Mouse (Mus musculus): ENCODE data around the gene Igf1. TPM values are rescaled to one million over a fixed set of nuclear protein-coding genes. Genes with fewer than 3 reads are reported as not detected.

The Igf1 gene
- polyA plus RNA-seq, 1 experiment from 2014 or later, result 15.9 TPM

DNA sequence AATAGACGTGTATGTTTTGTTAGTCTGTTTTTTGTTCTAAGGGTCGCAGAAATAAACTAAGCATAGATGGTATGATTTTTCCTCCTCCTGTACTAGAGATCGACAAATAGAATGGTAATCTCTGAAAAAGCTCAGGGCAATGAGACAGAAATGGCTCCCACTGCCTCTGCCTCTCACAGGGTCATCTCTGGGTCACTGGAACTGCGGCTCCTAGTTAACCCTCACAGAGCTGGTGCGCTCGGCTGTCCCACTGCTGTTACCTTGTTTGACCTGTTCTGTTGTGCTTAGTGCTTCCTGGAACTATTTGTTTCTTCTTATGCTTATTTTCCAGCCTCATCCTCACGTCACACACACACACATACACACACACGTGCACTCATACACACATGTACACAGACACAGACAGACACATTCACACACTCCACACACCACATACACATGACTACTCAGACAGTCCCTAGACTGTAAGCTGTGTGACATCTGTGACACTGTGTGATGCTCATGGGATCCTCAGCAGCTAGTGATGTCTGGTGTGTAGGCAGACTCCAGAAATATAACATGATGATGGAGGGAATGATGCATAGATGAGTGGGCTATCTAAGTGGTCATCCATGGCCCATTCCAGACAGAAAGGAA lies 13.0 kb upstream of the Igf1 start:
- no peak overlapping the region for H3K9ac ChIP-seq (replicated peaks)
- no peak overlapping the region for H3K4me3 ChIP-seq
- ATAC-seq (ENCODE audit: low FRiP score, low read depth), result no peak
- WGBS, result 58% methylated on average over 8 of the region's 8 CpGs
- H3K27me3 ChIP-seq, result no peaks in the 10 kb centered on the region
- H3K36me3 ChIP-seq, result no peaks in the 10 kb centered on the region
- H3K4me1 ChIP-seq, result no peaks in the 10 kb centered on the region
- no peaks in the 10 kb centered on the region for H3K9me3 ChIP-seq
- no peak overlapping the region for H3K4me2 ChIP-seq (replicated peaks)
- no peak overlapping the region for H3K27ac ChIP-seq (replicated peaks)

DNA sequence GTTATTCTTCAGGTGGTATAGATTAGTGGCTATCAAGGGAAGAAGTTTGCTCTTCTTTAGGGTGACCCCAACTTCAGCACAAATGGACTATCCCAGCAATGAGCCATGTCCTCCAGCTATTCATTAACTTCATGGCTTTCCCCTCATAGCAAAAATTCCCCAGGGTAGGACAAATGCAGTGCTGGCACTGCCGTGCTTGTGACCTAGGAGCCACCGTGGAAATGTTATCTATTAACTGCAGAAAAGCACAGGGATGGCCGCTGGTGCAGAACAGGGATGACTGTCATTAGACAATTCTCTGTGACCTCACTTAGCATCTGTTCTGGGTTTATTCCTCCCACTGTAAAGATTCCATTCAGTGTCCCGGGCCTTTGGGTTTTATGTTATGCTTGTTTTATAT lies 10.2 kb upstream of the Igf1 start:
- Histone ChIP-seq H3K36me3 (no peaks in the 10 kb centered on the region), H3K4me1 (no peaks in the 10 kb centered on the region), H3K27ac (replicated peaks) (no peak overlapping the region), H3K9me3 (no peaks in the 10 kb centered on the region), H3K4me2 (replicated peaks) (no peak overlapping the region), H3K4me3 (no peak overlapping the region), H3K9ac (replicated peaks) (no peak overlapping the region), H3K27me3 (no peaks in the 10 kb centered on the region)
- no peak for ATAC-seq (ENCODE audit: low FRiP score, low read depth)
- WGBS, result 72% methylated on average over 4 of the region's 4 CpGs

DNA sequence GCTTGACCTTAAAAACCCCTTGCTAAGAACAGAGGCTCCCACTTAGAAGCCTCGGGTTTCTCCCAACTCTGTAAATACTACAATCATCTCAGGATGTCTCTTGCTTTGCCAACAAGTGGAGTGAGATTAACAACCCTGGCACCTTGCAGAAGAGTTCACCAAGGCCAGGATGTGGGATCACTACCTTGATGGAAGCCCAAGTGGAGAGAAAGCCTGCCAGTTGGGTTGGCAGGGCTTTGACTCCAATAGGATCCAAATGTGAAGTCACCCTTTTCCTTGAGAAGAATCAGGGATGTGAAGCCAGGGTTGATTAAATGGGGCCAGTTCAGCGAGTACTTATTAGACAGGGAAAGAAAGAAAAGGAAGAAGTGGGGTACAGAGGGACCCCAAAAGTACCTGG lies 9.6 kb upstream of the Igf1 start:
- no peaks in the 10 kb centered on the region for H3K36me3 ChIP-seq
- no peak for ATAC-seq (ENCODE audit: low FRiP score, low read depth)
- H3K4me3 ChIP-seq, result no peak overlapping the region
- no peaks in the 10 kb centered on the region for H3K27me3 ChIP-seq
- no peak overlapping the region for H3K9ac ChIP-seq (replicated peaks)
- H3K9me3 ChIP-seq, result no peaks in the 10 kb centered on the region
- 57% methylated on average over 2 of the region's 2 CpGs for WGBS
- no peak overlapping the region for H3K4me2 ChIP-seq (replicated peaks)
- H3K27ac ChIP-seq (replicated peaks), result no peak overlapping the region
- no peaks in the 10 kb centered on the region for H3K4me1 ChIP-seq

DNA sequence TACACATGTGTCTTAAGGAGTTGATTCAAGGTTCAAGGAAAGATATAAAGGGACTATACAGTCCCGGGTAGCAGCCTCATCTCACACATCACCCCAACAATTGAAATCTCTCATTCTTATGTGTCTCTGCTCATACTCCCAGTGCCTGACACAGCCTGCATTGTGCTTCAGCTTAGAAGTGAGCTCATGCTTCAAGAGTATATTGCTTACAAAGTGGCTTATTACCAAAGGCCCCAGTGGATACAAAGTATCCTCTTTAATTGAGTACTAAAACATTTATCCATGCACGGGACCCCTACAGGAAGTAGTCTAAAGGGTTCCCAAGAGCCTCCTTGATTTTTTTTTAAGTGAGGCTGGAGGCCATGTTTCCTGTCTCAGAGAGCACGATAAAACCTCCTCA lies 6.6 kb upstream of the Igf1 start:
- H3K9me3 ChIP-seq, result no peaks in the 10 kb centered on the region
- H3K27me3 ChIP-seq, result peaks cover 3% of the 10 kb centered on the region; the same call in 1 of the 2 replicates
- no peaks in the 10 kb centered on the region for H3K36me3 ChIP-seq
- no peak overlapping the region for H3K9ac ChIP-seq (replicated peaks)
- 58% methylated on average over 3 of the region's 3 CpGs for WGBS
- no peak overlapping the region for H3K27ac ChIP-seq (replicated peaks)
- no peak for ATAC-seq (ENCODE audit: low FRiP score, low read depth)
- no peak overlapping the region for H3K4me2 ChIP-seq (replicated peaks)
- H3K4me3 ChIP-seq, result no peak overlapping the region
- H3K4me1 ChIP-seq, result no peaks in the 10 kb centered on the region

DNA sequence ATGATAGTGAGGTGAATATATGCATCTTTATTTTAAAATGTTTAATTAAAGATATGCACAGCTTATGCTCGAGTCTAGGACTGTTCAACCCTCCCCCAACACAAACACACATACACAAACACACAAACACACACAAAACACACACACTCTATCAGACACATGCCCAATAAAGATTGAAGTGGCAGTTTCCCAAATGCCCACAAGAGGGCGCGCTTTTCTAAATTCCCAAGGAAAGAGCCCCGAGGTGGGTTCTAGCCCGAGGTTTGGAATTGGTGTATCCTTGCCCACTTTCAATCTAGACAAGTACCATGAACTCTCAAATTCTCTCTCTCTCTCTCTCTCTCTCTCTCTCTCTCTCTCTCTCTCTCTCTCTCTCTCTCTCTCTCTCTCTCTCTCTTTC lies 3.7 kb upstream of the Igf1 start:
- Histone ChIP-seq H3K9ac (replicated peaks) (no peak overlapping the region), H3K9me3 (no peaks in the 10 kb centered on the region), H3K36me3 (no peaks in the 10 kb centered on the region), H3K4me3 (no peak overlapping the region), H3K27me3 (peaks cover 14% of the 10 kb centered on the region; the same call in 1 of the 2 replicates), H3K4me2 (replicated peaks) (no peak overlapping the region), H3K4me1 (peaks cover 6% of the 10 kb centered on the region), H3K27ac (replicated peaks) (no peak overlapping the region)
- no peak; the same call in 1 of the 2 replicates for ATAC-seq (ENCODE audit: low FRiP score, low read depth)
- WGBS, result 0% methylated on average over 5 of the region's 5 CpGs

DNA sequence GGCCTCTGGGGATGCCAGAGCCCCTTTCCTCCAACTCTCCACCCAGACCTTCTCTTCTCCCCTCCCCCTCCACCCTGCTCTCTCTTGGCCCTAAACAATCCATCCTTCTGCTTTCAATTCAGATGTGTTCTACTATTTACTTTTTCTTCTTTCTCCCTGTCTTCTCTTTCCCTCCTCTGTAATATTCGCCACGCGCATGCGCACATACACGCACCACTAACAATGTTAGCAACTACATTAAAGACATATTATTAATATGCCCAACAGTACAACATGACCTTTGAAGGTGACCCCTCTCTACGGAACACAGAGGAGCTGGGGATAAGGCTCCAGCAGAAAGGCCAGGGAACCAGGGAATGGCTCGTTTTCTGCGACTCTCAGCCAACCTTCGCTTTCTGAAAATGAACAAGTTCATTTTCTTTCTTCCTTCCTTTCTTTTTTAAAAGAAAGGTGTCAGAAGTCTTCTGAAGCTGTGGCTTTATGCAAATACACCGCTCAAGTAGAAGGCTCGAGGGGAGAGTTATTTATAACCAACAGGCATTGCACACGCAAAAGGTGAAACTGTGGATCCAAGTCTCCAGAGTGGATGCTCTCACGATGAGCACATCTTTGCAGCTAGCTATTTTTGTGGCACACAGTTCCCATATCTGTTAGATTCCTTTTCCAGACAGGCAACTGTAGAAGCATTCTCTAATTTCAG lies 2.5 kb upstream of the Igf1 start:
- no peak overlapping the region for H3K27ac ChIP-seq (replicated peaks)
- no peak overlapping the region for H3K9ac ChIP-seq (replicated peaks)
- no peak overlapping the region for H3K4me3 ChIP-seq
- H3K9me3 ChIP-seq, result no peaks in the 10 kb centered on the region
- H3K27me3 ChIP-seq, result peaks cover 14% of the 10 kb centered on the region; the same call in 1 of the 2 replicates
- no peaks in the 10 kb centered on the region for H3K36me3 ChIP-seq
- no peak overlapping the region for H3K4me2 ChIP-seq (replicated peaks)
- no peak for ATAC-seq (ENCODE audit: low FRiP score, low read depth)
- WGBS, result 86% methylated on average over 13 of the region's 13 CpGs
- H3K4me1 ChIP-seq, result peaks cover 13% of the 10 kb centered on the region

DNA sequence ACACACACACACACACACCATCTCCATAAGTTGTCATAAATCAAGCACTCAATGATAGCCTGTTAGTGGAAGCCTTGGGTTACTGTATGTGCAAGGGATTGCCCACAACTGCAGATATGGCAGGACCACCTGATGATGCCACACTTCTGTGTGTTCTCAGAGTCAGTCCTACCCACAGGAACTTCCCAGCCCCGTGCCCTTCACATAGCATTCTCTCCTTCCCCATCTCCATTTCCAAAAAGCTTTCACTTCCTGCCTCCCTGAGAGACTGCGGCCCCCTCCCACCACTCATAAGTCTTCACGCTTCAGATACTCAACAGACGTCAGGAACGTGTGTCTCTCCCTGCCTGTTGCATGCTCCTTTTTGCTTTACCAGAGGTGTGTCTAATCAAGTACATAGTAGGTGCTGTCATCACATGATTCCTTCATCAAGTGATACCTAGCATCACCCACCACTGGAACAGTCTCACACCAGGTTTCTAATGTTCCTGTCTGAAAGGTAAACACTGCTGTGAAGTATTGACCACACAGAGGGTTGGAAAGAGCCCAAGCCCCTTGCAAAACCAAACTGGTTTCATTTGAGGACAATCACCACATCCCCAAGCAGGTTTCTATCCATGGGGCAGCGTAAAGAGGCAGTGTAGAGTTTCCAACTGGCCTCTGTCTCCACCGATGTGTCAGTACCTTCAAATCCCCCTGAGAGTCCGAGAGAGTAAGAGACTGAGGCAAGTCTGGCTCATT lies 680 bp upstream of the Igf1 start:
- Histone ChIP-seq H3K9me3 (no peaks in the 10 kb centered on the region), H3K9ac (replicated peaks) (no peak overlapping the region), H3K27ac (replicated peaks) (no peak overlapping the region), H3K27me3 (peaks cover 18% of the 10 kb centered on the region; the same call in 1 of the 2 replicates), H3K4me3 (no peak overlapping the region), H3K36me3 (no peaks in the 10 kb centered on the region), H3K4me2 (replicated peaks) (no peak overlapping the region), H3K4me1 (peaks cover 19% of the 10 kb centered on the region)
- 60% methylated on average over 8 of the region's 8 CpGs for WGBS
- ATAC-seq (ENCODE audit: low FRiP score, low read depth), result no peak

DNA sequence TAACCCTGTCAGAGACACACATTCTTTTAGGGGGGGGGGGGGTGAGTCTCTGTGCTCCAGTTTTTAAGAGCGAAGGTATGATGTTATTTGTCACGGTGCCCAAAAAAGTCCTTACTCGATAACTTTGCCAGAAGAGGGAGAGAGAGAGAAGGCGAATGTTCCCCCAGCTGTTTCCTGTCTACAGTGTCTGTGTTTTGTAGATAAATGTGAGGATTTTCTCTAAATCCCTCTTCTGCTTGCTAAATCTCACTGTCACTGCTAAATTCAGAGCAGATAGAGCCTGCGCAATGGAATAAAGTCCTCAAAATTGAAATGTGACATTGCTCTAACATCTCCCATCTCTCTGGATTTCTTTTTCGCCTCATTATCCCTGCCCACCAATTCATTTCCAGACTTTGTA lies 874 bp downstream of the Igf1 start:
- Histone ChIP-seq H3K4me2 (replicated peaks) (peak overlapping the region; percentile 80), H3K36me3 (no peaks in the 10 kb centered on the region)
- WGBS, result 46% methylated on average over 6 of the region's 6 CpGs

DNA sequence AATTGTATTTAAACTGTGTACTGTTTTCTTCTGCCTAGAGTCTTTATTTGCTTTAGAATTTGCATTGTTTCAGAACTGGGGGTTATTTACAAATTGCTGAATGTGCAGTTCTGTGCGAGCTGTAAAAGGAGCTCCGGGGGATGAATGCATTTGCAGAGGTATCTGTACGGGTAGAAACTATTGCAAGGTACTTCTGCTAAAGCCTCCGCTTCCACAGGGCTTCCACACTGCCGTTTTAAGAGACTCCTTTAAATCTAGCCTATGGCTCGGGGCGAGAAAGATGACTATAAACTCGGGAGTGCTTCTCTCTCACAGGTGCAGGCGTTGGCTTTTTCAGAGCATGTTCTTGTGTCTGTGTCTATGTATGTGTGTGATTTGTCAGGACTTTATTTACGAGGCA lies 1.4 kb downstream of the Igf1 start:
- no peak for ATAC-seq (ENCODE audit: low FRiP score, low read depth)
- H3K27ac ChIP-seq (replicated peaks), result 0 out of 2 replicates have a peak overlapping the region, but pooled peaks have one; percentile 1
- H3K4me1 ChIP-seq, result peaks cover 19% of the 10 kb centered on the region
- peak overlapping the region; percentile 50 for H3K4me3 ChIP-seq
- peak overlapping the region; percentile 58; the same call in 1 of the 2 replicates for H3K9ac ChIP-seq (replicated peaks)
- H3K9me3 ChIP-seq, result no peaks in the 10 kb centered on the region
- H3K27me3 ChIP-seq, result peaks cover 22% of the 10 kb centered on the region; the same call in 1 of the 2 replicates
- no peaks in the 10 kb centered on the region for H3K36me3 ChIP-seq
- WGBS, result 18% methylated on average over 10 of the region's 10 CpGs
- peak overlapping the region; percentile 80 for H3K4me2 ChIP-seq (replicated peaks)

More for the DNA sequence above, 874 bp downstream of the Igf1 start:
- Histone ChIP-seq H3K27me3 (peaks cover 22% of the 10 kb centered on the region; the same call in 1 of the 2 replicates), H3K9me3 (no peaks in the 10 kb centered on the region), H3K4me1 (peaks cover 19% of the 10 kb centered on the region), H3K4me3 (0 out of 2 replicates have a peak overlapping the region, but pooled peaks have one; percentile 50), H3K27ac (replicated peaks) (0 out of 2 replicates have a peak overlapping the region, but pooled peaks have one; percentile 1), H3K9ac (replicated peaks) (no peak overlapping the region)
- ATAC-seq (ENCODE audit: low FRiP score, low read depth), result no peak

DNA sequence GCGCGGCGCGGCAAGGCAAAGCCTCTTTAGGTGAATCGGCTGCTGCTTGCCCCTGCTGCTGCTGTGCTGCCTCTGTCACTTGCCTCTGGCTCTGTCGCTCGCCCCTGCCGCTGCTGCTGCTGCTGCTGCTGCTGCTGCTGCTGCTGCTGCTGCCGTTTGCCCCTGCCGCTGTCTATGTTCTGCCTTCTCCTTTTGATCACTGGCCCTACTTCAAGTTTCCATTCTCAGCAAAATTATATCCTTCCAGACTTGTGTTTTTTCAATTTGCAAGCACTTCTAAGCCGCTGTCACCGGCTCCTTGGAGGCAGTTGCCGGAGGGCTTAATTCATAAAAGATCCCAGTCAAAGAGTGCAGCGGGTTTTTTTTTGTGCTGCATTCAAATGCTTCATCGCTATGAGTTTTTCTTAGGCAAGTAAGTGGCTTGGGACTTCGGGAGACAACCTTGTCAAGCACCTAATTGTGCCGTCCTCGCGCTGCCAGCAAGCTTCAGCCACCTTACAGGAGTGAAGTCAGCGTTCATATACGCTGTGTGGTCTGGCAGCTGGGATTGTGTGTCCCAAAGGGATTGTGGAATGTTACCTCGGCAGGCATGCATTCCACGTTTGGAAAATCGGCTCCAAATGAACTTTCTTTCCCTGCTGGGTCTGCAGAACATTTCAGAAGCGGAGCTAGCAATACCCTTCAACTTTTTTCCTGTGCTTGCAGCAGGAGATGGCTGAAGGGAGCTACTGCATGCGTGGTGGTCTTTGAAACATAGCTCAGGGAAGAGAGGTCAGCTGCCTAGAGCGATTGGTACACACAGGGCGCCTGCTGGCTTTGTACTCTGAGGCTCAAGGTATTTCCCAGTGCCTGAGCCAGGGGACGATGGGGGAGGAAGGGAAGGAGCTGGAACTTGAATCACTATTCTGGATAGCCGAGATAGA lies 2.4 kb downstream of the Igf1 start:
- Histone ChIP-seq H3K27ac (replicated peaks) (no peak overlapping the region; the same call in 1 of the 2 replicates), H3K9ac (replicated peaks) (peak overlapping the region; percentile 58), H3K4me3 (peak overlapping the region; percentile 50), H3K4me1 (peaks cover 19% of the 10 kb centered on the region), H3K27me3 (peaks cover 22% of the 10 kb centered on the region; the same call in 1 of the 2 replicates), H3K36me3 (no peaks in the 10 kb centered on the region), H3K9me3 (no peaks in the 10 kb centered on the region), H3K4me2 (replicated peaks) (peak overlapping the region; percentile 80)
- under 1% methylated on average over 30 of the region's 30 CpGs for WGBS
- ATAC-seq (ENCODE audit: low FRiP score, low read depth), result peak; percentile 59

DNA sequence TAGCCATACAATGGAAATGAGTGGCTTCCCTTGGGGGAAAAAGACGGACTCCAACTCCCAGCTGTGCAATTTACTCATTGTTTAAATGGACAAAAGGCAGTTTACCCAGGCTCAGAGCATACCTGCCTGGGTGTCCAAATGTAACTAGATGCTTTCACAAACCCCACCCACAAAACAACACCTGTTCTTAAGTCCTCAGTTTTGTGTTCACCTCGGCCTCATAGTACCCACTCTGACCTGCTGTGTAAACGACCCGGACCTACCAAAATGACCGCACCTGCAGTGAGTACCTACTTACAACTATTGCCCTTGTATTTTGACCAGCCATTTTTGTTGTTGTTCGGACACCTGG lies 3.0 kb downstream of the Igf1 start:
- no peak for ATAC-seq (ENCODE audit: low FRiP score, low read depth)

More for the DNA sequence above, 3.0 kb downstream of the Igf1 start:
- Histone ChIP-seq H3K9me3 (no peaks in the 10 kb centered on the region), H3K27me3 (peaks cover 22% of the 10 kb centered on the region; the same call in 1 of the 2 replicates), H3K4me3 (peak overlapping the region; percentile 50; the same call in 1 of the 2 replicates), H3K4me2 (replicated peaks) (peak overlapping the region; percentile 80), H3K9ac (replicated peaks) (no peak overlapping the region), H3K27ac (replicated peaks) (no peak overlapping the region), H3K36me3 (no peaks in the 10 kb centered on the region), H3K4me1 (peaks cover 19% of the 10 kb centered on the region)
- WGBS, result 61% methylated on average over 6 of the region's 6 CpGs
